Mouse (Mus musculus) bone marrow, adult 2 months (tissue): ENCODE measurements around the gene Wdr48. TPM values are rescaled to one million over a fixed set of nuclear protein-coding genes. Genes with fewer than 3 reads are reported as not detected.

Experiments used
- H3K27ac ChIP-seq: fragments of 200-500 bp; 2 replicates; pipeline ENCODE4 v1.5.1; 2012; ENCODE audit warnings: low read depth, mild to moderate bottlenecking, control low read depth, inconsistent platforms, low read length; ENCODE audit not compliant: control insufficient read depth, poor library complexity, insufficient read depth
- H3K4me1 ChIP-seq: fragments of 200-500 bp; 2 replicates; pipeline ENCODE4 v1.6.1; 2011; ENCODE audit warnings: low read length; ENCODE audit not compliant: control insufficient read depth, insufficient read depth
- H3K4me3 ChIP-seq: fragments of 200-500 bp; replicated peaks from 2 replicates; pipeline ENCODE3; 2011; ENCODE audit warnings: mild to moderate bottlenecking, low read depth, low read length, control low read depth; ENCODE audit not compliant: control insufficient read depth
- CTCF ChIP-seq: fragments of 200-500 bp; IDR thresholded peaks from 2 replicates; pipeline ENCODE4 v1.5.1; 2011; ENCODE audit warnings: low read length, control low read depth; ENCODE audit not compliant: control insufficient read depth, insufficient read depth
- POLR2A ChIP-seq: fragments of 200-500 bp; IDR thresholded peaks from 2 replicates; pipeline ENCODE4 v1.6.1; 2011; ENCODE audit warnings: low read depth, mild to moderate bottlenecking, control low read depth, low read length, borderline replicate concordance; ENCODE audit not compliant: control insufficient read depth
- WGBS: fragments of 180-500 bp; shearing (Covaris S2); methylation state at CpG from one replicate; pipeline ENCODE4 v1.1.7; 2018; 5-methylcytosine and 5-hydroxymethylcytosine counted together
- polyA plus RNA-seq: library from polyadenylated mRNA; stranded (reverse); fragments of >200 nt; gene quantifications from 2 replicates; pipeline ENCODE4 v1.2.4, GENCODE M21; 2011; ENCODE audit warnings: low replicate concordance; ENCODE audit not compliant: missing spikeins, insufficient read depth, insufficient read length

The Wdr48 gene
- polyA plus RNA-seq, 1 experiment, result 18.8 TPM

- WGBS, result 79% methylated on average over 4 of the region's 4 CpGs
- TF ChIP-seq POLR2A (no peak), CTCF (no peak)
- no peaks in the 10 kb centered on the region for H3K4me1 ChIP-seq
- H3K4me3 ChIP-seq, result no peak overlapping the region
- H3K27ac ChIP-seq, result no peak overlapping the region
Observed at GRCm38 (mm10) chr9:119887144-119887901, 7.4 kb upstream of the Wdr48 start.

- H3K27ac ChIP-seq, result no peak overlapping the region
- WGBS, result 76% methylated on average over 2 of the region's 2 CpGs
- no peak for TF ChIP-seq CTCF
- no peak for TF ChIP-seq POLR2A
Observed at GRCm38 (mm10) chr9:119888843-119889246, 5.8 kb upstream of the Wdr48 start.

GRCm38 (mm10) chr9:119889446-119889845 lies 5.2 kb upstream of the Wdr48 start:
- WGBS, result 81% methylated on average over 9 of the region's 9 CpGs
- Histone ChIP-seq H3K27ac (no peak overlapping the region), H3K4me1 (no peaks in the 10 kb centered on the region), H3K4me3 (no peak overlapping the region)
- TF ChIP-seq POLR2A (no peak), CTCF (no peak)

More at GRCm38 (mm10) chr9:119888843-119889246, 5.8 kb upstream of the Wdr48 start:
- Histone ChIP-seq H3K4me1 (no peaks in the 10 kb centered on the region), H3K4me3 (no peak overlapping the region)

- Histone ChIP-seq H3K4me1 (no peaks in the 10 kb centered on the region; the same call in 1 of the 2 replicates), H3K27ac (no peak overlapping the region)
- 58% methylated on average over 2 of the region's 2 CpGs for WGBS
Observed at GRCm38 (mm10) chr9:119890692-119891091, 4.0 kb upstream of the Wdr48 start.

GRCm38 (mm10) chr9:119893881-119894280 lies 797 bp upstream of the Wdr48 start:
- H3K4me3 ChIP-seq, result no peak overlapping the region
- TF ChIP-seq CTCF, result no peak
- TF ChIP-seq POLR2A, result no peak
- no peak overlapping the region for H3K27ac ChIP-seq
- WGBS, result 90% methylated on average over 5 of the region's 5 CpGs
- no peaks in the 10 kb centered on the region; the same call in 1 of the 2 replicates for H3K4me1 ChIP-seq

More at GRCm38 (mm10) chr9:119890692-119891091, 4.0 kb upstream of the Wdr48 start:
- H3K4me3 ChIP-seq, result no peak overlapping the region
- no peak for TF ChIP-seq CTCF
- no peak for TF ChIP-seq POLR2A

GRCm38 (mm10) chr9:119895040-119895721 lies 503 bp downstream of the Wdr48 start:
- H3K4me3 ChIP-seq, result peak overlapping the region; percentile 79
- no peaks in the 10 kb centered on the region; the same call in 1 of the 2 replicates for H3K4me1 ChIP-seq
- TF ChIP-seq CTCF (no peak), POLR2A (no peak)
- under 1% methylated on average over 70 of the region's 71 CpGs for WGBS
- H3K27ac ChIP-seq, result peak overlapping the region; percentile 66; the same call in 1 of the 2 replicates

GRCm38 (mm10) chr9:119899446-119899845 lies 4.8 kb downstream of the Wdr48 start:
- H3K4me1 ChIP-seq, result no peaks in the 10 kb centered on the region; the same call in 1 of the 2 replicates
- TF ChIP-seq POLR2A, result no peak
- TF ChIP-seq CTCF, result no peak
- no peak overlapping the region for H3K4me3 ChIP-seq
- H3K27ac ChIP-seq, result no peak overlapping the region
- WGBS, result 38% methylated on average over 2 of the region's 2 CpGs

GRCm38 (mm10) chr9:119902410-119903151 lies 7.9 kb downstream of the Wdr48 start:
- Histone ChIP-seq H3K4me1 (no peaks in the 10 kb centered on the region; the same call in 1 of the 2 replicates), H3K4me3 (no peak overlapping the region), H3K27ac (no peak overlapping the region)
- no peak for TF ChIP-seq CTCF
- no peak for TF ChIP-seq POLR2A
- 66% methylated on average over 12 of the region's 12 CpGs for WGBS
